Mouse (Mus musculus): ENCODE results near the gene Eif2s1.

Gene Eif2s1

DNA sequence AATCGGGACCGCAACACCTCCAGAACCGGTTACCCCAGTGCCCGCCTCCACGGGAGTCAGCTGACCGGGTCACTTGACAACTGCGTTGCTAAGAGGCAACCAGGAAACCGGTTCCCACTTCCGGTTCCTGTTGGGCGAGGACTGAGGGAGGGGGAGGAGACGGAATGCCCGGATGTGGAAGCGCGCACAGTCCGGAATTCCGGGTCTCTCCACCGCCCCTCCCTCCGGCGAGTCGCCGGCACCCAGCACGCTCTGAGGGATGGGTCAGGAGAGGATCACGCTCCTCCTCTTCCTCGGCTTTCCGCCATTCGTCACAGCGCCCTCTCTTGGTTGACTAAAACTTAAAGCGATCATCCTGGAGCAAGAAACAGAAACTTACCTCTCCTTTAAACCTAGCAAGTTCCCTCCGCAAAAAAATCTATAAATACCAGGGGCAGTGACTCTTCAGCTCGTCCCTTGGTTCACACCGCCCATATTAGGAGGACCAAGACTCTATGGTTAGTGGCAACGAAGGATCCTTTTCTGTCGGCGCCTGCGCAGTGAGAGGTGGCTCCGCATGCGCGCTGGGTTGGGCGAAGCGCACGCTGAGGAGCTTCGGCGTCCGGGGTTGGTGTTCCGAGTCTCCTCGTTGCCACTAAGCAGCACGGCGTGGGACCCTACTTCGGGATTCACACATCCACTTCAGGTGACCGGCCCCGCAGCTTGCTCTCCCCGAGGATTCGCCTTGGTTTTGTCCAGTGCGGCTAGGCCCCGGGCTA lies at the start of gene Eif2s1, which contains the start of gene Atp6v1d:
Gene Eif2s1 (plus strand): TSS at position 324 of the 758 bp plus-strand sequence.
Gene Atp6v1d (minus strand): TSS at position 143 of the 758 bp plus-strand sequence.
- peak; percentile 99 for DNase-seq

DNA sequence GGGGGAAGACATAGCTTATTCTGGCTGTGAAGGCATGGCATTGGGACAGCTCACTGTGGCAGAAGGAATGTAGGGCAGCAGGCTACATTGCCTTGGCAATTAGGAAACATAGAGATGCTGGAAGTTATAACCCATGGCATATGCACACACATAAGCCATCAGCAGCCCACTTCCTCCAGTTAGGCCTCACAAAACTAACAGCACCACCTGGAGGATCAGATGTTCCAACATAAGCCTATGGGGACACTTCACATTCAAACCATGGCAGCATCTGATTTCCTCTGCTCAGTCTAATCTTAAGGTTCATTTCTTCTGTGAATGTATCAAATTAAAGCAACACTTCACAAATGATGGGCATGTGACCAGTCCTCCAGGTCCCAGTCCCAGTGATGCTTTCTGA lies 47.2 kb upstream of the Eif2s1 start:
- peak; percentile 6 for DNase-seq

DNA sequence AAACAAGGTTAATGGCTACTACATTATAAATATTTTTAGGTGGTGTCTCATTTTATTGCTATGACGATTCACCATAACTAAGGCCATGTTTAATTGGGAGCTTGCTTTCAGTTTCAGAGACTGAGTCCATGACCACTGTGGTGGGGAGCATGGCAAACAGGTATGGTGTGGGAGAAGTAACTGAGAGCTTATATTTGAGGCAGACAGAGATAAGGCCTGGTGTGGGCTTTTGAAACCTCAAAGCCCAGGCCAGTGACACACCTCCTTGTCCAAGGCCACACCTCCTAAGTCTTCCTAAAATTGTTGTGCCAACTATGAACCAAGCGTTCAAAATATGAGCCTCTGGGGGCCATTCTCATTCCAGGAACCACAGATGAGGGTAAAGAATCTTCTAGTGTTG lies 27.1 kb upstream of the Eif2s1 start:
- DNase-seq, result no peak

DNA sequence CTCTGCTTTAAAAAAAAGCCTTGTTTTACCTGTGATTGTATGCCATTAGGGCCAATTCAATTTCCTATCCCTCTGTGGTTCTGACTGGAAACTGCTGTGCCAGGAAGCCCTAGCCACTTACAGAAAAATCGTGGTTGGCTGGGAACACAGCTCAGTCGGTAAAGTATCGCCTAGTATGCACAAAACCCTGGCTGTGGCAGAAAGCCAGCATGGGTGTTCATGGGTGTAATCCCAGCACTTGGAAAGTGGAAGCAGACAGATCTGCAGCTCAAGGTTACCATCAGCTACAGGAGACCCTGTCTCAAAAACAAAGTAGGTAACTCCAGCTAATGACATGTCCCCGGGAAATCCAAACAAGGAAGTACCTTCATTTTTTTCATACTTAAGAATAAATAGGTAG lies 21.7 kb upstream of the Eif2s1 start:
- no peak for DNase-seq

DNA sequence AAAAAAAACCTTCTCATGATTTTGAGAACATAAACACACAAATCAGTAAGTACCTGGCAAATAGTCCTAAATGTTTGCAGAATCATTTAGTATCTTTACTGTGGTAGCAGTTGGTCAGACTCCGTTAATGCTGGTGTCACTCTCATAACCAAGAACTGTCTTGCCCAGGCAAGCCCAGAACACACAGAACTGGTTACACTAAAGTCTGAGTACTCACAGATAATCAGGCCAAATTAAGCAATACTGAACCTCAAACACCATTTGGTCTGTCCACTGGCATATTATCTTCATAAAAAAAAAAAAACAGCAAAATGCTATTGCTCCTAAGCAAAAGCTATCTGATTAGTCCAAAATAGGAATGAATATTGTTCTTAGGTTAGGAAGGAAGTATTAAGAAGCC lies 19.2 kb upstream of the Eif2s1 start:
- DNase-seq, result no peak

DNA sequence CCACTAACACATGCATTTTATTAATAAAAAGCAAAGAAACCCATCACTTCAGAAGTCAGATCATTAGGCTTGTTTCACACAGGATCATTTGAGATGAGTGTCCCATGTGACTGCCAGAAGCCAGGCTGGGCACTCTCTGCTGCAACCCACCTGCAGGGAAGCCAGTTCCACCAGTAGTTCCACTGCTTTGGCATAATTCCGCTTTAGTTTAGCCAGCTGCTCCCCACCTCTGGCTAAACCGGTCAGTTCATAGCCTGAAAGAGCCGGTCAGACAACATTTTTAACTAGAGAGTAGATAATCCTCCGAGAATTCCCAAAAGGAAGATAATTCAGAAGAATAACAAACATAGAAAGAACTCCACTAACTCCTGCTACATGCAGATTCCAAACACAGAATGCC lies 13.4 kb upstream of the Eif2s1 start:
- DNase-seq, result no peak

DNA sequence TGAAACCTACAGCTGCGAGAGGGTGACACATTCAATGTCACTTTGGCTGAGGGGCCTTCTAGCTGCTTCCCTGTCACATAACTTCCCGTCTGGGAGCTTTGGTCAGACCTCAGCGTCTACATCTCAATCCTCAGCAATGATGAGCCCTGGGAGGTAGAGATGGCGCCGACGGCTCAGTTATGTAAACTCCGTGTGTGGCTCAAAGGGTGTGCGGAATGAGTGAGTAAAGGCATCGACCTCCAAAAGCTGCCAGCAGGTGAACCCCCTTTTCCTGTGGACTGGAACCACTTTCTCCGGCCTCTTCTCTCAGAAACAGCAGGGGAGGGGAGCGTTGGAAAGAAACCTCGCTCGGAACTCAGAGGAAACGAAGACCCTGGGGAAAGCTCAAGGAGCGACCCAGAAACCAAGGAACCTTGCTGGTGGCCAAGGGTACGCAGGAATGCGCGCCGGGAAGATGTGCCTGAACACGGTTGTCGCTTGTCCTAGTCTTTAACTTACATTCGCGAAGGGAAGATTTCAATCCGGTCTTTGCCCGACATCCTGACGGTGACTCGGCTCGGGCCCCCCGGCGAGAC lies 611 bp upstream of the Eif2s1 start:
- DNase-seq, result no peak

DNA sequence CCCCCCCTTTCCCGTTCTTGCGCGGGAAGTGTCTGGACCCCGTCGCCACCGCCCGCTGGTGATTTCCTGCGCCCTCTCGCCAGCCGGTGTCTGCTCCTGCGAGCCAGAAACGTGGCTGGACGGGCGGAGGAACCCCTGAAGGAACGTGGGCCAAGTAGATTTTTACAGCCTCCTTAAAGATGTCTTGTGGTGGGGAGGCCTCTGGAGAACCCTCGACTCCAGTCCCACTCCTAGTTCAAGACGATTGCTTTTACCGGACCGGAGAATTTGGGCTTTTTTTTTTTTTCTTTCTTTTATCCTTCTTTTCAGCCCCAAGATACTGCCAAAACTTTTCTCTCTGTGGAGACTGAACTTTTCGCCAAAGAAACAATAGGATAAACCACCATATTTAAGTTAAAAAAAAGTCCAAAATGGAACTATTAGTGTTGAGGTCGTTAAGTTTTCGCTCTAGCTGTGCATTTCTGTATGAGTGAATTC lies 673 bp downstream of the Eif2s1 start:
- no peak for DNase-seq

DNA sequence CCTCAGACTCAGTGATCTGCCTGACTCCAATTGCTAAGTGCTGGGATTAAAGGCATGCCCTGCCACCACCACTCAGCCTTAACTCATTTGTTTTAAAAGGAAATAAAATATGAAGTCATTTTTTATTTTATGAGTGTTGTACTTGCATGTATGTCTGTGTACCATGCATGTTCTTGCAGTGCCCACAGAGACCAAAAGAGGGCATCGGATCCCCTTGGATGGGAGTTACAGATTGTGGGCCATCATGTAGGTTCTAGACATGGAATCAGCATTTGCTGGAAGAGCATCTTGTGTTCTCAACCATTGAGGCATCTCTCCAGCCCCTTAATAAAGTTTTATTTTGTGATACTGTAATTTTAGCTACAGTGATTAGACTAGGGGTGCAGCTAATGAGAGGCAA lies 3.8 kb downstream of the Eif2s1 start:
- DNase-seq, result peak; percentile 9

DNA sequence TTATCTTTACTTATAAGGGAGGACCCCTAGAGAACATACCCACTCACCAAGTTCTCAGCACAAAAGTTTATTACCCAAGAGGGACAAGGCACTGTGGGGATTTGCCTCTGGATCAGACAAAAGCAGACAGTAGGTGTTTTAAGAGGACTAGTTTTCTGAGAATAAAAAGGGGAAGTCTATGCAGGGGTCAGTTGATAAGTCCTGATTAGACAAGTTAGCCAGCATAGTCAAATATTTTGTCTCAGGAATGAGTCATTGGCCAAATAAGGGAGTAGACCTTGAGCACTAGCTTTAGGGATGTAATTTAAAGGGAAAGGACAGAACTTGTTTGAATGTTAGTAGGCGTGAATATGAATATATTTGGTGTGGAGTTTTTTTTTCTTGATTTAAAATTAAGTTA lies 6.5 kb downstream of the Eif2s1 start:
- no peak for DNase-seq

DNA sequence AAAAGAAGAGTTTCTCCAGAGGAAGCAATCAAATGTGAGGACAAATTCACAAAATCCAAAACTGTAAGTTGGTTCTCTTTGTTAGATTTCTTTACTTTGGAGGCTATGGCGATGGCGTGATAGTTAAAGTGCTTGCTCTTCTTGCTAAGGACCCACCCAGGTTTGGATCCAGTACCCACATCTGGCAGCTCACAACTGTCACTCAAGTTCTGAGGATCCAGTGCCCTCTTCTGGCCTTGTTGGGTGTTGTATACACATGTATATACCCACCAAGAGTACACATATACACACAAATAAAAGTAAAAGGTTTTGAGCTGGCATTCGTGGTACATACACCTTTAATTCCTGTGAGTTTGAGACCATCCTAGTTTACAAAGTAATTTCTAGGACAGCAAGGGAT lies 13.0 kb downstream of the Eif2s1 start:
- DNase-seq, result no peak

DNA sequence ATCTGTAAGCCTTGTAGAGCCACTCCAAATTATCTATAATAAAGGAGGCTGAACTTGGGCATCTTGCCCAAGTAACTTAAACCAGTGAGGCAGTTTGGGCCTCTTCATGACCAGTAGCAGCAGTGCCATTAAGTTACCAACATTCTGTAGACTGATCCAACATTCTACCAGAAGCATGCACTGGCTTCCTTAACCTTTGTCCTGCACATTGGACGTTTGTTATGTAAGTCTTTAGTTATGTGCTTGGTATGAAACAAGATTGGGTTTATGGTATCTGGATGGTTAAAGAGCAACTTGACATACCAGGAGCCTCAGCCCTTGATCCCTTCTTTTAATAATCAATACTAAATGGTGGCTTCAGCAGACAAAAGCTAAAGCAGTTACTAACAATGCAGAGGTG lies 28.4 kb downstream of the Eif2s1 start:
- DNase-seq, result no peak

DNA sequence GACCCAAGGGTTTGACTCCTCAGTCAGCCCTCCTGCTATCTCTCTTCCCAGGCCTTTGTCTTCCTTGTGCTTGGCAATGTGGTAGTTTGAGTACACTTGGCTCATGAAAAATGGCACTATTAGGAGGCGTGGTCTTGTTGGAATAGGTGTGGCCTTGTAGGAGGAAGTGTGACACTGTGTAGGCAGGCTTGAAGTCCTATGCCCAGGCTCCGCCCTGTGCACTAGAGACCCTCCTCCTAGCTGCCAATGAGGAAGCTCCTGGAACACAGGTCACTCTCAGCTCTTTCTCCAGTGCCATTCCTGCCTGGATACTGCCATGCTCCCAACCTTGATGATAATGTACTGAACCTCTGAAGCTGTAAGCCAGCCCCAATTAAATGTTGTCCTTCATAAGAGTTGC lies 29.5 kb downstream of the Eif2s1 start:
- DNase-seq, result no peak

DNA sequence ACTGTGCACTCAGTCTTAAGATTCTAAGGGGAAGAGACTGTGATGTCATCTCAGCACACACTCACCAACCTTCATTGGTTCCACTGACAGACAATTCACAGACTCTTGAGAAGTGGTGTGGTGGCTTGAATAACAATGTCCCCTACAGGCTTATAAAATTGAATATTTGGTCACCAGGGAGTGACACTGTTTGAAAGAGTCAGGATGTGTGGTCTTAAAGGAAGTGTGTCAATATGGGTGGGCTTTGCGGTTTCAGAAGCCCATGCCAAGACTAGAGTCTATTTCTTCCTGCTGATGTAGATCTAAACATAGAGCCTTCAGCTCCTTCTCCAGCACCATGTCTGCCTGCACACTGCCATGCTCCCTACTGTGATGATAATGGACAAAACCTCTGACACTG lies 36.2 kb downstream of the Eif2s1 start:
- DNase-seq, result no peak

DNA sequence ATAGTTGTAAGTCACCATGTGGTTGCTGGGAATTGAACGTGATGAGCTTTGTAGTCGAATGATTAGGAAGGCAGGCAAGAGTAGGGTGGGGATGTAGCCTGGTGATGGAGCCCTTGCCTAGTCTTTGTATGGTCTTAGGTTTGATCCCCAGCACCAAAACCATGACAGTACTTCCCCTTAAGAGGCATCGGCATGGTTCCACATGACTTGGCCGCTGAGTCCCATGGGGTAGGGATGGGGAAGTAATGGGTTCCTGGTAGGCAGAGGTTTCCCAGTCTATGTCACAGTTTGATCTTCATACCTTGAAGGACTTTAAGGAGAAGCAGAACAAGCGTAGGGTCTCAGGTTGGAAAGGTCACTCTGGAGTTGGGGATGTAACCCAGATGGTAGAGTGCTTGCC lies 39.8 kb downstream of the Eif2s1 start:
- DNase-seq, result no peak

DNA sequence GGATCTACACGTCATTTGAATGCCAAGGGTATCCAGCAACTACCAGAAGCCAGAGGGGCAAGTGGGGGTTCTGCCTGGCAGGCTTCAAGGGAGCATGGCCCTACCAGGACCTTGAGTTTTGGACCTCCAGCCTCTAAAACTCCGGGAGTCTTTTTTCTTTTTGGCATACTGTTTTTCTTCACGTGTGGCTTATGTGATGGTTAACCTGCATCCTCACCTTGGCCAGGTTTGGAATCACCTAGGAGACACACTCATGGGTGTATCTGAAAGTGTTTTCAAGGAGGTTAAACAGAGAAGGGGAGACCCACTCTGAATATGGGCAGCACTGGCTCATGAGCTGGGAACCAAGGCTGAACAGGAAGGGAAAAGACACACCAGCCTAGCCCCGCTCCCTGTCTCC lies 41.7 kb downstream of the Eif2s1 start:
- DNase-seq, result no peak

DNA sequence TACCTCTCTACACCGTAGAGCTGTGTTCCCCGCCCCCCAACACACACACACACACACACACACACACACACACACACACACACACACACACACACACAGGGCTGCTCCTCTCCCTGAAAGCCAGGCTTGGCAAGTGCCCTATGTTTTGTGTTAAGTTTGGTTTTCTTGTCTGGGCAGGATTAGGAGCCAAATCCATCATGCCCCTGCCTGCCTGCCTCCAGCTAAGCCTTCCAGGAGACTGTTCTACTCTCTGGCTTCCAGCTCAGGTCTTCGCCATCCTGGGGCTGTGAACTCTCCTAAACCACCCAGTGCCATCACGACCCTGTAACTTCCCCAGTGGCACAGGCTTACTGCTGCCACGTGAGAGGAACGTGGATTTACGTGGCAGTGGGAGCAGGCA lies 42.9 kb downstream of the Eif2s1 start:
- DNase-seq, result no peak

DNA sequence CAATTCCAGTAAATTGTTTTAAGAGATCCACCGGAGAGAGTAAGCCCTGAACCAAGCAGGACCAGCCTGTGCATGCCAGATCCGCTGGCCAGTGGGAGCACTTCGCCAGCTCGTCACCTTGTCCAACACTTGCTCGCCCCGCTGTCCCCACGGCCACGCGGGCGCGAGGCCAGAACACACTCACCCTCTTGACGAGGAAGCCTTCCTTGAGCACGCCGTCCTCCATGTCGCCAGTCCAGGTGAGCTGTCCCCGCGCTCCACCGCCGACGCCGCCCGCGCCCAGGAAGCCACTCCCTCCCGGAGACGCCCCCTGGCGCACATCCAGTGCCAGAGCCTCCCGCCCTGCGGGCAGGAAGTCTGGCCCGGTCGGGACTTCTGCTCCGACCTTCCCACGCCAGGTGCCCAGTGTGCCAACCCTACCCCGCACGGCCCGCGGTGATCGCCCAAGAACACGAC lies 45.1 kb downstream of the Eif2s1 start, which contains the start of gene Plek2:
Gene Plek2 (minus strand): TSS at position 258 of the 456 bp plus-strand sequence.
- peak; percentile 77 for DNase-seq

DNA sequence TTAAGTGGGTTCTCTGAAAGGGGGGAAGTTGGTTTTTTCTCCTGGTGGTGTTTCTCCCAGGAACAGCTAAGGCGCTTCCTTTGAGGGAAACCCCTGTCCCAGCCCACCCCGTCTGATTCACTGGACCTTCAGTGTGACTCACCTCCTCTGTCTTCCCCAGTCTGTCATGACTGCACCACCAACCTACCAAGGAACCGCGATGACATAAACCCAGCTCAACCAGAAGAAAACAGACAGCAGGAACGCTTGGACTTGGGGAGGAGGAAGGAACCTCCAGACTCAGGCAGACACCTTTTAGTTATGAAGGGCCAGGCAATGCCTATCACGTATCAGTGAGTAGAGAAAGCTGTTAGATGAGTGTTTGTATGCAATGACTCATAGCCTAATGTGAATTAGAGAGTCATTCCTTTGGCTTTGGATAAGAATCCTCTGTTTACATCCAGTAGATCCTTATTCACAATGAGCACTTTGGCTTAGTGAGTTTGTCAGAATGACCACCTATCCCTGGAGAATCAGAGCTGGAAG lies 46.5 kb downstream of the Eif2s1 start:
- no peak for DNase-seq

DNA sequence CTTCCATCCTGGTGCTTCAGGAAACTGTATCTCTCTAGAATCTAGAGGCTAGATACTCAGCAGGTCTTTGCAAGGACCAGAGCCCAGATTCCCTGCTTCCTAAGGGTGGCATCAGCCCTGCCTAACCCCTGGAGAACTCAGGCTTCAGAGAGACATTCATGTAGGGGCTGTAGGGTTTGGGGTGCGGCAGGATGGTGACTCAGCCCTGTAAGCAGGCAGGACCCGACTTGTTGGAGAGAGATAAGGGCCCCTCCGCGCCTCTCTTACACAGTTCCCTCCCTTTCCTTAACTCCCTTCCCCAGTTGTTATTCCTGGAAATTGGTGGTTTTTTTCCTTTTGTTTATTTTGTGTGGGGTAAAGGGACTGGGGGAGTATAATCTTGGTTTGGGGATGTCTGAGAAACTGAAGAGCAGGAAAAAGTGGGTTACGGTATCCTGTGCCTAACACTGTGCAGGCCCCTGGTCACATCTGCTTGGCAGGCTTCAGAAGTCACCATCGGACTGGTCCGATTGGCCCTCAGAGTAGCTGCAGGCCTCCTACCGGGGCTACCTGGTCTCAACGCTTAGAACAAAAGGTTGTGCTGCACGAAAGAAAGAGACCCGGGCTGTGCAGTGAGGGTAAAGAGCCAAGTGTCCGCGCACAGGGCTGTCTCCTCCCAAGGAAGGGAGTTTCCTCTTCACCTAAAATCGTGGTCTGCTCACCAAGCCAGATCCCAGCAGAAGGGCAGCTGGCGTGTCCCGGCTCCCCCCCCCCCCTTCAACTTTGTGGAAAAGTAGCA lies 49.3 kb downstream of the Eif2s1 start:
- peak; percentile 10 for DNase-seq

DNA sequence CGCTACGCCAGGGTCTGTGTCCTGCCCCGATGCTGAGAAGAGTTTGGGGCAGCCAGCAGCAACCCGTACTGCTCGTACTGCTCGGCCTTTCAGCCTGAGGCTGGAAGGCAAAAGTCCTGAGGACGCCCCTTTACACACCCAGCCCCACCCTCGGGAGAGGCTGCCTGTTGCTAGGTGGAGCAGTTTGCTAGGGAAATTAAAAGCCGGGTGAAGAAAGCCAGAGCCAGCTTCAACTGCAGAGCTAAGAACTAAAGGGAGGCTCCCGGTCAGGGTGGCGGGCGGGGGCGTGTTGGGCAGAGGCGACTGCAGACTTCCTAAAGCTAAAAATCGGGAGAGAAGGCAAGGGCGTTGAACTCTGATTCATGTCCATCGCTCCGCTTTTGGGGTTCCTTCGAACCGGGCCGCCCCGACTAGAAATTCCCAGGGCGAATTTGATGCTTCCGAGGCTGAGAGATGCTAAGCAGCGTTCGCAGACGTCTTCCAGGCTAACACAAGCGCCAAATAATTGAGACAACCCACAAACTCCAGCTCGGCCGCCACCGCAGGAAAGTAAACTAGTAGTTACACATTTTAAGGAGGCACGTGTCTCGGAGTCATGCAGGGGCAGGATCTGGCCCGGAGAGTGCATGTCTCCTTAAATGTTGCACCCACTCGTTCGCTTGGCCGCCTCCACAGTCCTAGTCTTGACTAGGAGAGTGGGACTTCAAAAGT lies 50.2 kb downstream of the Eif2s1 start:
- peak; percentile 61 for DNase-seq

DNA sequence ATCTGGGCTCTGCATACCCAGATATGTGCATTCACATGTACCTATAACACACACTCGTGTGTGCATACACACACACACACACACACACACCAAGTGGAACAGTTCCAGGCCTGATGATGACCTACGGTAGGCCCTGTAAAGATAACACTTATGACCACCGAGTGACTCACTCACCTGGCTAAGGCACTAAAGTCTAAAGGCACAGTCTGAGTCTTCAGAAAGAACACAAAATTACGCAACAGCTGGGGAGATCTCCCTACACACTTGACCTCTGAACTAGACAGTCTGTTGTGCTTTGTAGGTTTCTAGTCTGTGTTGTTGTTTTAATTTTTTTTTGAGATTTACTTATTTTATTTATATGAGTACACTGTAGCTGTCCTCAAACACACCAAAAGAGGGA lies 52.8 kb downstream of the Eif2s1 start:
- no peak for DNase-seq

DNA sequence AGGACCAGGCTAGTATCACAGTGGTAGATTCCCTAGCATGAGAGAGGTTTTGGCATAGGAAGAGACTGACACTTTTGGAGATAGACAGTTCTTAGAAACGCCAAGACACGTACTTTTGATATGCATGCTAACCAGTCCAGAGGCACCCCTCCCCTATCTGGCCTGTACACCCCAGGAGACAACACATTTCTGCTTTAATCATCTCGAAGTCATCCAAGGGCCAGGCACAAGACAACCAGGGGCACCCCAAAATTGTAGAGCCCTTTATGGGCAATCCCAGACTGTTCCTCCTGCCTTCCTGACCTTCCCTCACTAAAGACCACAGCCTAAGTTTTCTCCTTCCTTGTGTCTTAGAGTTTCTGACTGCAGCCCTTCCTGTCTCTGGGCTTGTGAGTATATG lies 53.9 kb downstream of the Eif2s1 start:
- DNase-seq, result no peak
